Mouse (Mus musculus): ENCODE measurements around the gene Fabp3. TPM values are rescaled to one million over a fixed set of nuclear protein-coding genes. Genes with fewer than 3 reads are reported as not detected.

Fabp3 gene
- total RNA-seq (2021): 1,000 to 10,000 TPM in 1 of 2 experiments, 100 to 1,000 TPM in 1; 551 to 1,329 TPM
- long read RNA-seq, experiment 1, transcript Fabp3-201 (4 exons, 823 nt): major isoform, 2,060 of 2,113 reads
- long read RNA-seq, experiment 1, partial matches to known transcripts: 22 of 2,113 reads
- long read RNA-seq, experiment 1, other reads (novel, unspliced or antisense): 31 of 2,113 reads
- long read RNA-seq, experiment 2, transcript Fabp3-201 (4 exons, 823 nt): major isoform, 3,424 of 3,506 reads
- long read RNA-seq, experiment 2, partial matches to known transcripts: 33 of 3,506 reads
- long read RNA-seq, experiment 2, other reads (novel, unspliced or antisense): 49 of 3,506 reads

DNA sequence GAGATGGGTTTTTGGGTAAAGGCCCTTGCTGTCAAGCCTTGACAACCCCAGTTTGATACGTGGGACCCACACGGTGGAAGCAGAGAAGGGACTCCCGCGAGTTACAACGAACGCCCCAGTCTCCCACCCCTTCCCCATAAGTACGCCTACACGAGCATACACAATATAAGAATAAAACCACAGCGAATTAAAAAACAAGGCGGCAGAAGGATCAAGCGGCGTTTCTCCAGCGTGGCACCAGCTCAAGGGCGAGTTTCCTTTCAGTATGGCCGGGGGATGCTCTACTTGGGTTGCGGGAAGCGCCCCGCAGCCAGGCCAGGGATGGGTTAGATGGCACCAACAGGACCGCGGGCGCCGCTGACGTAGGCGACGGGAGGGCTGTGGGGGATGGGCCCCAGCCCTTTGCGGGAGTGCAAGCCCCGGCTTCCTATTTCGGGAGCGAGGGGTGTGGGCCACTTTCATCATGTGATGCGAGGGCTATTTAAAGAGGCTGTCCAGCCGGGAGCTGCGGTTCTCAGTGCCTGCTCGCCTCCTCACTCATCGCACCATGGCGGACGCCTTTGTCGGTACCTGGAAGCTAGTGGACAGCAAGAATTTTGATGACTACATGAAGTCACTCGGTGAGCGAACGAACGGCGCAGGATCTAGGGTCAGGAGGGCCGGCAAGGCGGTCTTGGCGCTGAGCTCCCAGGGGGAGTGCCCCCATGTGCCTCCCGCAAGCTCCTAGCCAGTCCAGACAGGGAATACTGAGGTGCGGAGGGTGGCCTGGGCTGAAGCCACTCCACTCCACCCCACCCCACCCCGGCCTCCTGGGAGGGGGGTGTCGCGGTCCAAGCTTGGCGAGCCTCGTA, at the start of gene Fabp3, which contains the start of gene Gm10570:
Gene Fabp3 (plus strand): TSS at position 365 of the 851 bp plus-strand sequence.
Gene Gm10570 (minus strand): TSS at position 444 of the 851 bp plus-strand sequence.
- Histone ChIP-seq H3K4me3 (peak within 1 kb of the TSS; percentile 87), H3K27ac (peak within 1 kb of the TSS; percentile 95)
- intact Hi-C loops (cut with DNase I): no loop called here
- DNase-seq: peak; percentile 91
- TF ChIP-seq CTCF (IDR thresholded peaks at IDR 0.05): no peak

DNA sequence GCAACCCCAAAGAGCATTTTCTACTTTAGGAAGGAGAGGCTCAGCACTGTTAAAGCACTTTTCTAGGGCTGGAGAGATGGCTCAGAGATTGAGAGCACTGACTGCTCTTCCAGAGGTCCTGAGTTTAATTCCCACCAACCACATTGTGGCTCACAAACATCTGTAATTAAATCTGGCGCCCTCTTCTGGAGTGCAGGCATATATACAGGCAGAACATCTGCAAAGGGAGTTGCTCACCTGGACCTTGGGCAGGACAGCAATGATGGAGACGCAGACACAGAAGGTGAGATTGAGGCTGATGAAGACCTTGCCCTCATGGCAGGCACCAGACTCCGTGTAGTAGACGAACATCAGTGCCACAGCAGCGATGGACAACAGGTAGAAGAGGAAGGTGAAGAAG, 48.0 kb upstream of the Fabp3 start:
- Histone ChIP-seq H3K27ac (no peak overlapping the region), H3K4me3 (no peak overlapping the region)
- peak; percentile 49 for TF ChIP-seq CTCF (IDR thresholded peaks at IDR 0.05)
- intact Hi-C loops (cut with DNase I): no loop called here
- no peak for DNase-seq

DNA sequence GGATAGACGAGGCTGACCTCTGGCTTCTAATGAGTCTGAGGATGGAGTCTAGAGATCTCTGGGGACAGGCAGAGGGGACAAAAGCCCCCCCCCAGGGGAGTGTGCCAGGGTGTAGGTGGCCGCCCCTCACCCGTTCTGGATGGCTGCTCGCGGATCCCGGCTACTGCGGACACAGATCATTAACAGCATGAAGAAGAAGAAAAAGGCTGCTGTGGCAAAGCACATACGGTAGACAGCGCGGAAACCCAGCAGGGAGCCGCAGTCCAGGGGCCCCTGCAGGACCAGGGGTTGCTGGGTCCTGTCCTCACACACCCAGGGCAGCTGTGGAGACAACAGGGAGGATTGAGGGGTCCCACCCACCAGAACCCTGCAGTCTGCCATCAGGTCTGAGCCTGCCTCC, 44.3 kb upstream of the Fabp3 start:
- no peak overlapping the region for H3K27ac ChIP-seq
- no peak for TF ChIP-seq CTCF (IDR thresholded peaks at IDR 0.05)
- H3K4me3 ChIP-seq: no peak overlapping the region
- DNase-seq: no peak
- intact Hi-C loops (cut with DNase I): loop anchor here (1.0 kb wide), 1 partner anchor 28 kb away; no protein-coding TSS in a partner anchor

DNA sequence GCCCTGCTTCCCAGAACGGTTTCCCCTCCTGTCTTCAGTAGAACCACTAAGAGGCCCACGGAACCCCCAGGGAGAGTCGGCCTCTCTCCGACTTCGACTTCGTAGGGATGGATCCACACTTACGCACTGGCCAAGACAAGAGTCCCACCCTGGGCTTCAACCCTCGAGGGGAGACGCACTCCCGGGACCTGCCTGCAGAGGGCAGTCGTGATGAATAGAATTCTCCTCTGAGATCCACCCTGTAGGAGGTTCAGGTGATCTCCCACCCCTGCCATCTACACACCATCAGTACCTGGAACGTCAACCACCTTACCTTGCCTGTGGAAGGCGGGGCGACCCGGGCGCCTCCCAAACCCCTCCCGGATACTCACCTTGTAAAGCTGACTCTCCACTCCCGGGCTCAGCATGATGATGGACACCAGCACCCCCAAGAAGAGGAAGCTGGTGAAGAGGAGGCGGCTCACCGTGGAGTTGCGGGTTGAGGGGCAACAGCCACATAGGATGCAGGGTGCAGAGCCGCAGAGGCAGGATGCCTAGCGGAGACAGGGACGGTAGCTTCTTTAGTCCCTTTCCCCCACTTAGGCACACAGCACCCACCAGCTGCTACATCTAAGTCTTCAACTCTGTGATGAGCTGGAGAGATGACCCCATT, 43.6 kb upstream of the Fabp3 start:
- DNase-seq: peak; percentile 70
- intact Hi-C loops (cut with DNase I): loop anchor here (1.0 kb wide), 1 partner anchor 27 kb away; no protein-coding TSS in a partner anchor
- peak; percentile 84 for TF ChIP-seq CTCF (IDR thresholded peaks at IDR 0.05)

DNA sequence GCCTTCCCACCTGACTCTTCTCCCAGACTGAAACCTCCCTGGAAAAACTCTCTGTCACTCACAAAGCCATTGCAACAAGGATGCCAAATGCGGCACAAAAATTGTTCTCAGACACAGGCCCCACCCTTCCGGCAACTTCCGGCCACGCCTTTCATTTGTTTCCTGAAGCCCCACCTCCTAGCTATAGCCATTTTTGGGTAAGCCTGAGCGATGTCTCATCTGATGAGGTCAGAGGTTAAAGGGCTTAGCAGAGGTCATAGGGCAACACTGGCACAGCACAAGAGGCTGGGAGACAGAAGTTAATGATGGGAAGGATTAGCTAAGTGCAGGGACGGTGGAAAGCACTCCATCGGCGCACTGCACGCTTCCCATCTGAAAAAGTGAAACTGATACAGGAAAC, 41.8 kb upstream of the Fabp3 start:
- Histone ChIP-seq H3K27ac (peak overlapping the region; percentile 41), H3K4me3 (peak overlapping the region; percentile 62)
- TF ChIP-seq CTCF (IDR thresholded peaks at IDR 0.05): no peak
- intact Hi-C loops (cut with DNase I): no loop called here
- no peak for DNase-seq

More for the DNA sequence above, 43.6 kb upstream of the Fabp3 start:
- Histone ChIP-seq H3K27ac (no peak overlapping the region), H3K4me3 (no peak overlapping the region)

DNA sequence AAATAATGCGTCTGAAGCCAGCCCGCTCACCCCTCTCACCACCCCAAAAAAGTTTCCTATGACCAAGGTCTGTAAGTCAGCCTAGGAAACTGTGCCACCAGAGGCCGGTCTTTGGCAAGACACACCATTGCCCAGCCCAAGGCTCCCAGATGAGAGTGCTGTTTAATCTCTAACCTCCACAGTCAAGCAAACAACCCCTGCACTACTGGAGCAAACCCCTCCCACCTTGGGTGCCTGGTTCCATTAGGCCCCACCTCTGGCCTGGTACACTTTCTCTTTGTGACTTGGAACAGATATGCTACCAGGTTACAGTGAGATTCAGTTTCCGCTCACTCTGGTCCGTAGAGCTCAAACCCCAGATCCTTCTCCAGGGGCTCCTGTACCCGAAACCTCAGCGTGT, 41.3 kb upstream of the Fabp3 start:
- DNase-seq: peak; percentile 30
- no peak for TF ChIP-seq CTCF (IDR thresholded peaks at IDR 0.05)
- intact Hi-C loops (cut with DNase I): no loop called here
- H3K4me3 ChIP-seq: peak overlapping the region; percentile 62
- peak overlapping the region; percentile 41 for H3K27ac ChIP-seq

DNA sequence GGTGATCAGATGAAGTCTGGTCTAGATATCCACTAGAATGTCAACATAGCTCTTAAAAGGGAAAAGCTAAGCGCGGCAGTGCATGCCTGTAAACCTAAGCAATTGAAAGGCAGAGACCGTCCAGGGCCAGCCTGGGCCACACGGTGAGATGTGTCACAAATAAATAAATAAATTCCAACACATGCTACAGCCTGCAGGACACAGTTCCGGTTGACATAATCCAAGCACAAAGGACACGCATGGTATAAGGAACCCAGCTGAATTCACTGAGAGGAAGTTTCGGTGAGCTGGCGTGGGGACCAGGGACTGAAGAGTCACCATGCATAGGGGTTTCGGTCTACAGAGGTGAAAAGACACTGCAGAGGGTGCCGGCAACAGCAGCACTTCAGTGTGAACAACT, 39.7 kb upstream of the Fabp3 start:
- Histone ChIP-seq H3K27ac (no peak overlapping the region), H3K4me3 (no peak overlapping the region)
- no peak for TF ChIP-seq CTCF (IDR thresholded peaks at IDR 0.05)
- intact Hi-C loops (cut with DNase I): no loop called here
- no peak for DNase-seq

DNA sequence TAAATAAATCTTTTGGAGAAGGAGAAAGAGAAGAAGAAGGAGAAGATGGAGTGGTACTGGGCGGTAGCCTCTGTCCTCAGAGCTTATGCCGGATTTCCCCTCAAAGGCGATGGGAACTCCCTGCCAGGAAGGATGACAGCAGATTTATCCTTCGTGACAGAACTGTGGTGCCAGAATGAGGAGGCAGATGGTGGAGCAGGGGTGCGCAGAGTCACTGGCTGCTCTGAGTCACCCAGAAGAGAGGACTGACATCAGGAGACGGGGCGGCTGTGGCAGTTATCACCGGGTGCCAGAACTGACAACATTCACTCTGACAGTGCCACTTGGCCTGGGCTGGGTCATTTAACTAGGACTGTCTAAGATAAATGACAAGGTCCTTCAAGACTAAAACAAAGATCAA, 38.3 kb upstream of the Fabp3 start:
- Histone ChIP-seq H3K4me3 (no peak overlapping the region), H3K27ac (no peak overlapping the region)
- no peak for TF ChIP-seq CTCF (IDR thresholded peaks at IDR 0.05)
- intact Hi-C loops (cut with DNase I): no loop called here
- DNase-seq: no peak

DNA sequence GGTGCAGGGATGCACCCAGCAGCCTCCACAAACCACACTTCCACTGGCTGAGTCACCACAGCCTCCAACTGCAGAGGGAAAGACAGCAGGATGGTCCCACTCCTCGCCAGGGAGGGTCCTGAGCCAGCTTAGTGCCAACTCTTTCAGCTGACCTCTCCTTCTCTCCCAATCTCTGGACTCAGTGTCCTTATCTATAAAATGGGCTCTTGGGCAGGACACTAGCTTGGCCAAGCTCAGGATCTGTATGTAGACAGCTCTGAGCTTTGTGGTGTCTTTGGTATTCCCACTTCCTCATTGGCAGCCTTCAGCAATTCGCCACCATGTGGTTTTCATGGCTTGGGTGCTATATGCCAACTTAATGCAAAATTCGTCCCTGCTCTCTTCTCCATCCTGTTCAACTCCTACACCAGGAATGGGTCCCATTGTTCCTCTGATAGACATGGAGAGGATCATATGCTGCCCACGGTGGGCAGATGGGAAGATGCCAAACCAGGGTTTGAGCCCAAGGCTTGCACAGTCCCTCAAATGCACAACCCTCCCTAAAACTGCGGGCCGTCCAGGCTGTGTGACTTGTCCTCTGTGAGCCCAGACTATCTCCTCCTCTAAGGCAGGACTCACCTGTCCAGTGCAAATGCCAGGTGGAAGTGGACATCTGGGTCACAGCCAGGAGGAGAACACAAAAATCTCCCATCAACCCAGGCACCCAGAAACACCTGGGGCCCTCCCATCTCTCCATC, 37.6 kb upstream of the Fabp3 start:
- intact Hi-C loops (cut with DNase I): no loop called here
- no peak overlapping the region for H3K27ac ChIP-seq
- no peak for DNase-seq
- TF ChIP-seq CTCF (IDR thresholded peaks at IDR 0.05): no peak
- H3K4me3 ChIP-seq: no peak overlapping the region

DNA sequence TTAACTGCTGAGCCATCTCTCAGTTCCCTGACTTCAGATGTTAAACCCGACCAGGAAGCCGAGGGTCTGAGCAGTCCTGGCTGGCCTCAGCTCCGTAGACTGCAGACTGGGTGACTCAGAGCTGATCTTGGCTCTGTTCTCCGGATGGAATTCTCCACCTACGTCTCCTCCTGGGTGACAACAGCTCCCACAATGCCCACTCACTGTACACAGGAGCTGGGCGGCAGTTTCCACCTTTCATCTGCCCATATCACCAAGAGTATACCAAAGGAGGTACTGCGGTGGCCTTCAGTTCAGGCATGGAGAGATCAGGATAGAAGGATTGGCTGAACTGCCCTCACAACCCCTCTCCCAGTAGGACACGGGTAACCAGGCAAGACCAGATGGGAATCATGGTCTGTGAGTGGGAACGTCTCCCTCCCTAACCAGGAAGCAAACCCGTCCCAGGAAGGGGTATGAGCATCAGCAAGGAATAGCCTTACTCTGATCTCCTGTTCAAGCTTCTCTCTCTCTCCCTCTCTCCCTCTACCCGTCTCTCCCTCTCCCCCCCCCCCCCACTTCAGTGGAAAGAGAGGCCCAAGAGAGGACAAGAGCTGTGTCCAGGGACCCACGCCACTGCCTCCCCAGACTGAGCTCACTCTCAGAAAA, 34.6 kb upstream of the Fabp3 start:
- intact Hi-C loops (cut with DNase I): no loop called here
- Histone ChIP-seq H3K27ac (peak overlapping the region; percentile 94), H3K4me3 (peak overlapping the region; percentile 83)
- DNase-seq: no peak
- no peak for TF ChIP-seq CTCF (IDR thresholded peaks at IDR 0.05)

DNA sequence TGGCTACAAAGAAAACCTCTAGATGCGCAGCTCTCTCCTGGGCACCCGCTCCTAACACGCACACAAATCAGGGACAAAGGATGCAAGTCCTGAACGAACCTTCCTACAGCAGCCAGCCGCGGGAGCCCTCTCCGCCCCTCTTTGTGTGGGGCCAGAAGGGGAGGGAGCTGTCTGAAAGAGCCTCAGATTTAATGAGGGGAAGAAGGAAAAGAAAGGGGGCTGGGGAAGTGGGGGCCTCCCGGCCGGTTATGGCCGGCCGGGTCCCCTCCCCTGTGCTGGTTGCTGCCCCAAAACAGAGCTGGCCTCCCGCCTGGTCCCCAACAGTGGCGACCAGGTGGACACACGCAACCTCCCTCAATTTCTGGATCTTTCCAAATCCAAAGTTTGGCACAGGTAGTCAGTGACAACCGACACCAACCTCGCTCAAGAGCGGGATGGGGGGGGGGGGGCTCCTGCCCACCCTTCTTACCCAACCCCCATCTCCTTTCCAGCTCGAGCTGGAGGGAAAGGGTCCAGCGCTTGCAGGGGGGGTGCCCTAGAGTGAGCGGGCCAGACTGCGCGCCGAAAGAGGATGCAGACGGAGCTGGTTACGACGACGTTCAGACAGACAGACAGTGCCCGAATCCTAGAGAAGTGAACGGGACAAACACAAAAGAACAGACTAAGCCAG, 33.9 kb upstream of the Fabp3 start:
- no peak for TF ChIP-seq CTCF (IDR thresholded peaks at IDR 0.05)
- intact Hi-C loops (cut with DNase I): no loop called here
- Histone ChIP-seq H3K4me3 (peak overlapping the region; percentile 83), H3K27ac (peak overlapping the region; percentile 94)
- DNase-seq: peak; percentile 41

Data from gastrocnemius, adult 2 months (tissue).